Mouse (Mus musculus) right cerebral cortex, postnatal 25 days (tissue): Measurements from ENCODE around the gene Snrpd3.
"Not testable (repeated sequence)": the region's sequence is repeated elsewhere in the genome, so short reads cannot be mapped to it uniquely, and the experiment has no call there.

ENCODE experiments used
- DNase-seq: peaks from one replicate; pipeline ENCODE4 v3.0.0; 2022

Gene Snrpd3

GRCm38 (mm10) chr10:75536123-75536522 lies 18.8 kb downstream of the Snrpd3 start:
- DNase-seq: no peak

DNA sequence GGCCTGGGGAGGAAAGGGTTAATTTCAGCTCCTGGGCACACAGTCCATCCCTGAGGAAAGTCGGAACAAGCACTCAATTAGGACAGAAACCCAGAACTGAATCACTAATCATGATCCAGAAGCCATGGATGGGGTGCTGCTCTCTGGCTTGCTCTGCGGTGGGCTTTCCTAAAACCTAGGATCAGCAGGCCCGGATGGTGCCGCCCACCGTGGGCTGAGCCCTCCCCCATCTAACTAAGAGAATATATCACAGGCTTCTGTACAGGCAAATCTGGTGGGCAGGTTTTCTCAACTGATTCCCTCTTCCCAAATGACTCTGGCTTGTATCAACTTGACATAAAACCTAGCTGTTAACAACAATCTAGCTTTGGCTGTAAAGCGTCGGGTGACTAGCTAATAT lies 30.6 kb downstream of the Snrpd3 start:
- DNase-seq: no peak

DNA sequence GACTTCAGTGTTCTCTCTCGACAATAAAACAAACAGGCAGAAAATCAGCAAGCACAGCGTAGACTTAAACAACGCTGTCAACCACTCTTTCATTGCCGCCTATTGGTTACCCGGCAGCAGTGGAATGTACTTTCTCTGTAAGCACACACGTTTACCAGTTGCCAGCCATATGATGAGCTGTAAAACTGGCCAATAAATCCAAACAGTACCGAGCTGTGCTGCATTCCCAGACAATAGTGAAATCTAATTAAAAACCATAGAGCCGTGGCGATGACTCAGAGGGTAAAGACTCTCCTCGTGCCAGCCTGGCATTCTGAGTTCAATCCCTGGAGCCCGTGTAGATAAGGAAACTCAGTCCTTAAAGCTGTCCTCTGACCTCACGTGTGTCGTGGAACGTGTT lies 31.1 kb downstream of the Snrpd3 start:
- DNase-seq: no peak

GRCm38 (mm10) chr10:75549886-75550285 lies 32.5 kb downstream of the Snrpd3 start:
- DNase-seq: no peak

- no peak for DNase-seq
Measured at GRCm38 (mm10) chr10:75551175-75551574, 33.8 kb downstream of the Snrpd3 start.

GRCm38 (mm10) chr10:75552106-75552505 lies 34.8 kb downstream of the Snrpd3 start:
- no peak for DNase-seq

DNA sequence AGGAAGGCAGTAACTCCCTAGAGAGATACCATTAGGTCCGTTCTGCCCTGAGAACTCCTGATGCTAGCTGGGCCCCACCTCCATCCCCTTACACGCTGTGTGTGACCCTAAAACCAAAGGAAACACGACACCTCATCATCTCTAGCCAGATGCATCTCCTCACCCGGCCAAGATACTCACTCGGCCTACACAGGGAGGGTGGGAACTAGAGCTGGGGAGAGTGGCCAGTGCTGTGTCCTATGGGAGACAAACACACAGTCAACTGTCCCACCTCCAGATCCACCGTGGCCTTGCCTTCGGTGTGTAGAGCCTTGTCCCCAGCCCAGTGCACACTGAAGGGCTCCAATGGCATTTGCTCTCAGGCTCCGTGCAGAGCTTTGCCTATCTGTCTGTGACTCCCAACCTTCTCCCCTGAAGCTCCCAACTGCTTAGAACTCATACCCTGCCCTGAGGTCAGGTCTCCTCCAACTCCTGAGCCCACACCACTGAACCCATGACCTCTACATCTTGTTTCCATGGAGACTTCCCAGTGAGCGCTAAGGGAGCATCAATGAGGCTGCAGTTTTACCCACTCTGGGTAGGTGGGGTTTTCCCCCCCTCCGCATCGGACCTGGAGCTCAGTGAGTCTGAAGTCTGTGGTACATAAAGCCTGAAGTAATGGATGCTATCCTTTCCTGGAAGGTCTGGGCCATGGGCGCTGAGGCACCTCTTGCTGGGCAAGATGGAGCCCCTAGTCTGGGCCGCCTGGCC lies 35.5 kb downstream of the Snrpd3 start:
- DNase-seq: no peak

DNA sequence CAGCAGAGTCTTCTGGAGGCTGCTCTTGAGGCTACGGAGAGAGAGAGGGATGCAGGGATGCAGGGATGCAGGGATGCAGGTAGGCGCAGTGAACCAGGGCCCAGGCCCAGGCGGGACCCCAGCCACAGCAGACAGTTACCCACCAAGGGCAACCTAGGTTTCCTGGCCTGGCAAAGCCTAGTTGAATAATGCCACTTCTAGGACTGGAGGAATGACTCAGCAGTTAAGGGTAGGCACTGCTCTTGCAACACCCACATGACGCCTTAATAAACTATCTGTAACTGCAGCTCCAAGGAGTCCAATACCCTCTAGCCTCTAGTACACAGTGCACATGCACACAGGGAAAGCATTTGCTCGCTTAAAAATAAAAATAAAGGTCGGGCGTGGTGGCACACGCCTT lies 36.7 kb downstream of the Snrpd3 start:
- no peak for DNase-seq

DNA sequence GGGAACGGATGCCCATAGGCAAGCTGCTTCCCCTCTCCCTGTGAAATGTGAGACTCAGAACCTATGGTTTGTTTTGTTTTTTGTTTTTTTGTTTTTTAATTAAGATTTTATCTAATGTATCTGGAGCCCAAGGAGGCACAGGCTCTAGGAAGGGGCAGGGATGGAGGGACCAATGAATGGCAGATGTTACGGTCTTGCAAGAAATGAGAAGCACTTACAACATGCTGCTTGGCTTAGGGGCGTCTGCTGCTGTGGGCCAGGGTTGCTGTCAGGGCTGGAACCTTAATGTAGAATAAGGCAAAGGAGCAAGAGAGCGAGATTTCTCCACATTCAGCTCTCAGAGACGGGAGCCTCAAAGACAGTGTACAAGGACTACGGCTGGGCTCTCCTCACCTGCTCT lies 38.2 kb downstream of the Snrpd3 start:
- no peak for DNase-seq

DNA sequence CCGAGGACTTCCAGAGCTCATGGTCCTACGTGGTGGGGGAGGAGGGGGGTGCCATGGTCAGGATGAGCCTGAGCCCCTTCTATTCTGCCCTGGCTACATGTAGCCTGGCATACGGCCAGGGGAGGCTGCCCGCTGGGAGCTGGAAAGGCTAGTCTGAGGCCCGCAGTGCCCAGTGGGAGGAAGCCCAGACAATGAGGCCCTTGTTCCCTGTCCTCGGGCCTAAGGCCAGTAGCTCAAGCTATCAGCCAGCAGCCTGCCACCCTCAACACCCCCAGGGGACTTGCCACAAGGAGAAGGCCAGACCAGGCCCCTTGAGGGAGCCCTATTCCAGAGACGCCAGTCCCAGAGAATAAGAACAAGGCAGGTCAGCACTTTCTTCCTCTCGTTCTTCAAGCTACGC lies 38.7 kb downstream of the Snrpd3 start:
- DNase-seq: peak; percentile 54

DNA sequence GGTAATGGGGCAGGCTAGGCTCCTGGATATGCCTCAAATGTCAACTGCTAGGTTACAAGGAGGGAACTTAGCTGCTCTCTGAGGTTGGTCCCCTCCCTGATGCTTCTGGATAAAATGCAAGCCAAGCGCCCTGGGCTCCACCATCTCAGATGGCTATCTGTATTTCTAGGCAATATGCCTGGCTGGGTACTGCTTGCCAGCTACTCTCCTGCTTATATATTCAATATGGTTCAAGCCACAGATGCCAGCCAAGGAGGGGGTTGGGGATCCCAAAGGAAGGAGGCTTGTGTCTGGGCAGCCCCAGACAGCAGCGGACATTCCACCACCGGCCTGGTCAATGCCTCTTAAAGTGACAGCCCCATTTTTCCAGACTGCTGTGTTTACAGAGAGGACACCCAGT lies 41.2 kb downstream of the Snrpd3 start:
- peak; percentile 37 for DNase-seq

GRCm38 (mm10) chr10:75559041-75559675 lies 41.8 kb downstream of the Snrpd3 start:
- DNase-seq: no peak

GRCm38 (mm10) chr10:75559676-75560548 lies 42.6 kb downstream of the Snrpd3 start, which contains the start of gene Lrrc75b:
TSS of gene Lrrc75b (minus strand) at chr10:75560330.
- peak; percentile 57 for DNase-seq

- DNase-seq: no peak
Measured at GRCm38 (mm10) chr10:75560549-75560899, 43.2 kb downstream of the Snrpd3 start.

DNA sequence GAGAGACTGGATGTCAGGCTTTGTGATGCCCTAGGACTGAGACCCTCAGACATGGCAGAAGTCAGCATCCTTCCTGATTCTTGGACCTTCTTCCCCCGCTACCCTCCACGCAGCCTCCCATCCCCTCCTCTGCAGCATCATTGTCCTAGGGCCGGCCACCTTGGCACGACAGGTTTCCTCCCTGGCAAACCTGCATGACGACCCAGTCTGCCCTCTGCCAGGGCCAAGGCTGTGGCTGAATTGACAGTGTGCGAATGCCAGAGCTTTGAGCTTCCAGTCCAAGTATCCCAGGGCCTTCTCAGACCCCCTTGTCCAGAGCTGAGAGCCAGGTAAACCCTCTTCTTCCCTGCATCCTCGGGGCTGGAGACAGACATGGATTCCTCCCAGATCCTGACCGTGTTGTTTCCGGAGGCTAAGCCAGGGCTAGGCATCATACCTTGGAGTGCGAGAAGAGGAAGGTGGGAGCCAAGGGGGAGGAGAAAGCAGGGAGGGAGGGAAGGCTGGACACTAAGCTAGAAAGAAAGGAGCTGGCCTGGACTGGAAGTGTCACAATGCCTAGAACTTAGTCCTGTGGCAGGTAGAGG lies 43.8 kb downstream of the Snrpd3 start, which contains the start of gene Ggt1:
Gene Ggt1, plus strand, starts transcription at position 534 of the 584 bp plus-strand sequence.
- DNase-seq: no peak

GRCm38 (mm10) chr10:75562596-75562995 lies 45.2 kb downstream of the Snrpd3 start:
- DNase-seq: no peak

- DNase-seq: no peak
Measured at GRCm38 (mm10) chr10:75564687-75565265, 47.4 kb downstream of the Snrpd3 start.

DNA sequence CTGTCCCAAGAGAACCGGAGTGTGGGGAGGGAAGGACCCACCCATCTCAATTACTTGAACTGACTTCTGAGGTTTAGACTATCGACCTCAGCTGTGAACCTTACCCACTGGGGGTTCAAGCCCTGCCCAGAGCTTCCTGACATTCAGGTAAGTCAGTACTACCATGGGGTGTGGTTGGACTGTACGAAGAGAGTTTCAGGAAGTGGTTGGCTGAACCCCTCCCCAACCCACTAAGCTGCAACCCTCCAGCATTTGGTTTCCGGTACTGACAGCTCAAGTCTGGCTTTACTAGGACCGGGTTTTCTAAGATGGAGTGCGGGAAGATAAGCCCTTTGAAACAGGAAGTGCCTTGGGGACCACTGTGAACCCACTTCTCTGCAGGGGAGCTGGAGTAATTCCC lies 48.1 kb downstream of the Snrpd3 start:
- no peak for DNase-seq

DNA sequence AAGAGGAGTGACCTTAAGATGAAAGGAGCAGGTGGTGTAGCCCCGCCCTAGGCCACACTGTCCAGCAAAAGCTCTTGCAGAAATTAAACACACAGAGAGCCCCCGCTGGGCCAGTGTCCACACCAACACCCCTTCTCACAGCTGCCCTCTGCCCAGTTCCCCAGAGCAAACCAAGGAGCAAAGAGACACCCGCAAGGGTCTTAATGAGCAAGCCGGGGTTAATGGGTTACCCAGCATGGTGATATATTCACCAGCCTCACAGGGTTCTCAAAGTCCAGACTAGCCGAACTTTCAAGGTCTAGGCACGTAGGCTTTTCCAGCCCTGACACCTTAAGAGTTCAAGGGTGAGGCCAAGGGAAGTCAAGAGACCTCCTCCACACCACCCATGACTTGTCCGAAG lies 48.6 kb downstream of the Snrpd3 start:
- DNase-seq: no peak

GRCm38 (mm10) chr10:75566321-75566720 lies 49.0 kb downstream of the Snrpd3 start:
- no peak for DNase-seq

DNA sequence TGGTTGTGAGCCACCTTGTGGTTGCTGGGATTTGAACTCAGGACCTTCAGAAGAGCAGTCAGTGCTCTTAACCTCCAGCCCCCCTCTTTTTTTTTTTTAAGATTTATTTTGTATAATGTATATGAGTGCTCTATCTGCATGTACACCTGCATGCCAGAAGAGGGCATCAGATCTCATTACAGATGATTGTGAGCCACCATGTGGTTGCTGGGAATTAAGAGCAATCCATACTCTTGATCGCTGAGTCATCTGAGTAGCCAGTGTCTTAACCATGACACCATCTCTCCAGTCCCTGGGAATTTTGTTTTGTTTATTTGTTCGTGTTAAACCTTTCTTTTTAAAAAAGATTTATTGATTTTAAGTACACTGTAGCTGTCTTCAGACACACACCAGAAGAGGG lies 49.4 kb downstream of the Snrpd3 start:
- DNase-seq: not testable (repeated sequence)

DNA sequence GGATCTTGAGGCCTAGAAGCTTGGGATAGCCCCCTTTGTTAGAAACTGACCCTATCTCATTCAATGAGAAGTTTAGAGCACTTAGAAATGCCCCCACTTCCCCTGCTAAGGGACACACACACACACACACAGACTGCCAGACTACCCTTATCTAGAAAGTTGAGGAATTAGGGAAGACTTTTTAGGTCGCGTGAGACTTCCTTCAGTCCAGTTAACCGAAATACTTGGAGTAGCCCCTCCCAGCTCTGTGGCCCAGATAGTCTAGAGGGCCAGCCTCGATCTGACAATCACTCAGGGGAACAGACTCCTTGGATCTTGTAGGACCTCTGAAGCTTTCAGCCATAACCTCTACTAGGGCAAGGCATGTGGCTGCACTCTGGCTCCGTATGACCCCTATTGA lies 50.7 kb downstream of the Snrpd3 start:
- no peak for DNase-seq

DNA sequence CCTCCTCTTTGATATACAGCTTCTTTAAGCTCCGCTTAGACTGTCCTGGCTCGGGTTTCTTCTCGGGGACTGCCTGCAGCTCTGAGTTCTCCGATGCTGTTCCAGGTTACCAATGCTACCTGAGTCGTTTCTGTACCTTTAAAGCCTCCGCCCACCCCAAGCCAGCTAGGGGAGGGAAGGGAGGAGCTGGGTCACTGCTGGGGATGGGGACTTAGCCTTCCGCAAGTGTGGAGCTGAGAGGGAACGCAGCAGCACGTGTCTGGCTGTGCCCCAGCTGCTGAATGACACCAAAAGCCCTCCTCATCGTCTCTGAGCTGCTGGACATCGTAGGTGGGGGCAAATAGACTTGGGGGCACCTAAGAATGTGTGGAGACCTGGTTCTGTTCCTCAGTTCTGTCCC lies 51.1 kb downstream of the Snrpd3 start:
- DNase-seq: no peak
